Mouse (Mus musculus) gastrocnemius, adult 8-10 months (tissue): ENCODE results near the gene Akp3. TPM values are rescaled to one million over a fixed set of nuclear protein-coding genes. Genes with fewer than 3 reads are reported as not detected.
A peak's percentile ranks its signal among the peaks of the same experiment; 100 is the strongest.

ENCODE experiments used
- DNase-seq, 2 experiments: peaks; one replicate each; pipeline ENCODE4 v3.0.0; 2022; ENCODE audit warnings: low spot score in 2 of 2
- total RNA-seq, 4 experiments: library from RNA; stranded (reverse); gene quantifications; 2 replicates each; pipeline ENCODE4 v1.2.4; 2022

Gene Akp3
- total RNA-seq, 4 experiments from 2014 or later = not detected

GRCm38 (mm10) chr1:87153776-87154500 lies 29.2 kb downstream of the Akp3 start:
- DNase-seq = no peak

- DNase-seq = no peak
Measured at GRCm38 (mm10) chr1:87154501-87155120, 29.8 kb downstream of the Akp3 start.

- DNase-seq = no peak
Measured at GRCm38 (mm10) chr1:87155531-87156198, 30.9 kb downstream of the Akp3 start.

GRCm38 (mm10) chr1:87156199-87156587 lies 31.4 kb downstream of the Akp3 start, which contains the start of gene Ecel1:
Gene Ecel1 (minus strand): TSS chr1:87156521.
- no peak for DNase-seq

- DNase-seq = no peak
Measured at GRCm38 (mm10) chr1:87159396-87159795, 34.6 kb downstream of the Akp3 start.

GRCm38 (mm10) chr1:87164164-87164795 lies 39.5 kb downstream of the Akp3 start:
- DNase-seq = no peak

- no peak for DNase-seq
Measured at GRCm38 (mm10) chr1:87164796-87165184, 40.0 kb downstream of the Akp3 start.

- DNase-seq = no peak
Measured at GRCm38 (mm10) chr1:87170458-87170857, 45.7 kb downstream of the Akp3 start.

GRCm38 (mm10) chr1:87171312-87171711 lies 46.5 kb downstream of the Akp3 start:
- DNase-seq = no peak

- DNase-seq = no peak
Measured at GRCm38 (mm10) chr1:87172316-87172715, 47.5 kb downstream of the Akp3 start.

GRCm38 (mm10) chr1:87174006-87174955 lies 49.5 kb downstream of the Akp3 start:
- DNase-seq = peak; percentile 43 to 55

- no peak for DNase-seq
Measured at GRCm38 (mm10) chr1:87175852-87176292, 51.1 kb downstream of the Akp3 start.

Other genes with a start within 250 kb of the Akp3 start
- not detected for gene Alppl2, start 35.0 kb upstream of the Akp3 start, total RNA-seq
- not detected for gene Alpi, start 23.4 kb upstream of the Akp3 start, total RNA-seq
- gene Ecel1, start 31.5 kb downstream of the Akp3 start, total RNA-seq = not detected
- not detected for gene Prss56, start 58.3 kb downstream of the Akp3 start, total RNA-seq
- gene Chrnd, start 65.6 kb downstream of the Akp3 start, total RNA-seq = 1 to 10 TPM; 1.9 to 2.9 (median 2.4) TPM
- under 1 TPM in 1 of 4 experiments, not detected in 3; 0.13 TPM for gene Chrng, start 79.7 kb downstream of the Akp3 start, total RNA-seq
- gene Eif4e2, start 88.9 kb downstream of the Akp3 start, total RNA-seq = 10 to 100 TPM; 51.7 to 54.8 (median 53.8) TPM
- gene Efhd1, start 139.4 kb downstream of the Akp3 start, total RNA-seq = 1 to 10 TPM; 1.7 to 3.4 (median 2.9) TPM
- gene Gigyf2, start 202.0 kb downstream of the Akp3 start, total RNA-seq = 10 to 100 TPM; 33.1 to 40.4 (median 39.0) TPM